ENCODE assay signal across 15 mouse cellular contexts in genomic region chrX:93294736-93295490, GRCm38 (mm10). TPM values are rescaled to one million over a fixed set of nuclear protein-coding genes. Genes with fewer than 3 reads are reported as not detected.
DNase-seq lines count a peak whose midpoint lies in the region; ATAC-seq and TF ChIP-seq lines count a peak whose summit lies in the region.
"Had no signal": no experiment of that assay in that cellular context is flagged by ENCODE, and none has a peak within 500 bp of the region (broad histone marks: within the 10 kb centered on the region; RNA-seq: fewer than 3 reads in every experiment).

No protein-coding gene starts in this region.

- no peak overlapping the region for H3K9ac ChIP-seq in midbrain, embryonic 11.5 days (ENCODE audit: low read length)
- H3K9ac ChIP-seq in midbrain, postnatal 0 days (replicated peaks; ENCODE audit: low read length, poor library complexity, severe bottlenecking) = no peak overlapping the region
- peak overlapping the region; percentile 65 for H3K9ac ChIP-seq in forebrain, embryonic 14.5 days (ENCODE audit: low read length)
- no peak overlapping the region for H3K9ac ChIP-seq in intestine, postnatal 0 days (ENCODE audit: low read depth, low read length)
- H3K9ac ChIP-seq: liver, embryonic 15.5 days; stomach, embryonic 15.5 days had no signal

- peaks cover 75% of the 10 kb centered on the region for H3K27me3 ChIP-seq in midbrain, embryonic 11.5 days (ENCODE audit: control insufficient read depth, insufficient read depth, low read length)
- H3K27me3 ChIP-seq in midbrain, postnatal 0 days (ENCODE audit: insufficient read depth, low read length) = peaks cover 30% of the 10 kb centered on the region
- H3K27me3 ChIP-seq in forebrain, embryonic 14.5 days (replicated peaks; ENCODE audit: control insufficient read depth, insufficient read depth, low read length) = no peaks in the 10 kb centered on the region
- H3K27me3 ChIP-seq in intestine, postnatal 0 days (replicated peaks; ENCODE audit: control insufficient read depth, insufficient read depth, low read length) = peaks cover 75% of the 10 kb centered on the region

- H3K4me2 ChIP-seq in midbrain, embryonic 11.5 days = no peak overlapping the region
- H3K4me2 ChIP-seq in midbrain, postnatal 0 days (ENCODE audit: low read depth, low read length, poor library complexity, severe bottlenecking) = no peak overlapping the region
- H3K4me2 ChIP-seq in forebrain, embryonic 14.5 days (ENCODE audit: low read length) = peak overlapping the region; percentile 58
- no peak overlapping the region for H3K4me2 ChIP-seq in intestine, postnatal 0 days (replicated peaks; ENCODE audit: low read depth)
- H3K4me2 ChIP-seq: liver, embryonic 15.5 days; stomach, embryonic 15.5 days had no signal

- no peak for TF ChIP-seq CTCF in midbrain, postnatal 0 days (IDR thresholded peaks at IDR 0.05)
- TF ChIP-seq CTCF in olfactory bulb, adult 2 months (IDR thresholded peaks at IDR 0.05; ENCODE audit: insufficient read depth, low read depth, low read length) = no peak
- TF ChIP-seq CTCF in intestine, postnatal 0 days (IDR thresholded peaks at IDR 0.05; ENCODE audit: low read depth) = no peak

- no peaks in the 10 kb centered on the region for H3K9me3 ChIP-seq in midbrain, embryonic 11.5 days (ENCODE audit: control insufficient read depth, low read length)
- H3K9me3 ChIP-seq in midbrain, postnatal 0 days (ENCODE audit: low read length) = no peaks in the 10 kb centered on the region
- H3K9me3 ChIP-seq in forebrain, embryonic 14.5 days (replicated peaks; ENCODE audit: control insufficient read depth, low read length) = no peaks in the 10 kb centered on the region
- no peaks in the 10 kb centered on the region for H3K9me3 ChIP-seq in intestine, postnatal 0 days (ENCODE audit: control insufficient read depth)
- H3K9me3 ChIP-seq: liver, embryonic 15.5 days; stomach, embryonic 15.5 days had no signal

- no peaks in the 10 kb centered on the region for H3K36me3 ChIP-seq in midbrain, embryonic 11.5 days (ENCODE audit: control insufficient read depth, insufficient read depth, low read length)
- H3K36me3 ChIP-seq in midbrain, postnatal 0 days (ENCODE audit: insufficient read depth, low read length) = no peaks in the 10 kb centered on the region
- peaks cover 12% of the 10 kb centered on the region; the same call in 1 of the 2 replicates for H3K36me3 ChIP-seq in forebrain, embryonic 14.5 days (ENCODE audit: control insufficient read depth, insufficient read depth, low read length)
- no peaks in the 10 kb centered on the region for H3K36me3 ChIP-seq in intestine, postnatal 0 days (ENCODE audit: control insufficient read depth, insufficient read depth)
- H3K36me3 ChIP-seq: liver, embryonic 15.5 days; stomach, embryonic 15.5 days had no signal

- whole genome bisulfite sequencing in midbrain, embryonic 11.5 days = 17% methylated on average over 19 of the region's 25 CpGs
- 19% methylated on average over 21 of the region's 25 CpGs for WGBS in midbrain, postnatal 0 days
- 28% methylated on average over 24 of the region's 25 CpGs for WGBS in forebrain, embryonic 14.5 days
- 20% methylated on average over 25 of the region's 25 CpGs for WGBS in olfactory bulb, adult 2 months
- whole genome bisulfite sequencing in intestine, postnatal 0 days = 16% methylated on average over 25 of the region's 25 CpGs

- no peak overlapping the region for H3K27ac ChIP-seq in midbrain, embryonic 11.5 days (ENCODE audit: low read depth, low read length)
- H3K27ac ChIP-seq in midbrain, postnatal 0 days (ENCODE audit: low read depth, low read length) = no peak overlapping the region
- peak overlapping the region; percentile 92 for H3K27ac ChIP-seq in forebrain, embryonic 14.5 days (ENCODE audit: low read depth, low read length)
- peak overlapping the region; percentile 87 for H3K27ac ChIP-seq in olfactory bulb, adult 2 months (ENCODE audit: insufficient read depth, low read depth, low read length)
- H3K27ac ChIP-seq in intestine, postnatal 0 days (ENCODE audit: low read depth, low read length) = no peak overlapping the region
- H3K27ac ChIP-seq: liver, embryonic 15.5 days; stomach, embryonic 15.5 days had no signal

- TF ChIP-seq POLR2A in olfactory bulb, adult 2 months (IDR thresholded peaks at IDR 0.05; ENCODE audit: insufficient read depth, low read depth, low read length) = no peak

- no peaks in the 10 kb centered on the region for H3K4me1 ChIP-seq in midbrain, embryonic 11.5 days (ENCODE audit: control insufficient read depth, insufficient read depth, low read length)
- H3K4me1 ChIP-seq in midbrain, postnatal 0 days (ENCODE audit: insufficient read depth, low read length) = no peaks in the 10 kb centered on the region
- H3K4me1 ChIP-seq in forebrain, embryonic 14.5 days (ENCODE audit: control insufficient read depth, insufficient read depth, low read length) = peaks cover 2% of the 10 kb centered on the region; the same call in 1 of the 2 replicates
- peaks cover 10% of the 10 kb centered on the region; the same call in 1 of the 2 replicates for H3K4me1 ChIP-seq in olfactory bulb, adult 2 months (ENCODE audit: control insufficient read depth, insufficient read depth, low read length)
- no peaks in the 10 kb centered on the region for H3K4me1 ChIP-seq in intestine, postnatal 0 days (replicated peaks; ENCODE audit: control insufficient read depth, insufficient read depth, low read length)
- H3K4me1 ChIP-seq: liver, embryonic 15.5 days had no signal

- DNase-seq in embryo, embryonic 10.5 days (ENCODE audit: low spot score) = peak; percentile 31
- DNase-seq in embryo, embryonic 10 days (ENCODE audit: low spot score) = no peak
- peak; percentile 92 for DNase-seq in midbrain, embryonic 11.5 days (ENCODE audit: low spot score, missing footprints)
- DNase-seq in midbrain, postnatal 0 days (ENCODE audit: low spot score) = no peak
- DNase-seq in forebrain, embryonic 14.5 days (ENCODE audit: low spot score) = no peak
- no peak for DNase-seq in adipocyte (ENCODE audit: low spot score)
- DNase-seq: adrenal gland, postnatal 14 days; cerebellum, postnatal 10 days; lung, postnatal 14 days; thymus, postnatal 14 days had no signal

- no peak overlapping the region for H3K4me3 ChIP-seq in midbrain, embryonic 11.5 days (ENCODE audit: low read depth, low read length)
- no peak overlapping the region for H3K4me3 ChIP-seq in midbrain, postnatal 0 days (ENCODE audit: low read depth, low read length)
- peak overlapping the region; percentile 53 for H3K4me3 ChIP-seq in forebrain, embryonic 14.5 days (ENCODE audit: low read depth, low read length)
- H3K4me3 ChIP-seq in olfactory bulb, adult 2 months (ENCODE audit: insufficient read depth, low read depth, low read length) = peak overlapping the region; percentile 38
- H3K4me3 ChIP-seq in intestine, postnatal 0 days (ENCODE audit: low read depth, low read length) = no peak overlapping the region
- H3K4me3 ChIP-seq: liver, embryonic 15.5 days; stomach, embryonic 15.5 days had no signal

- ATAC-seq in midbrain, embryonic 11.5 days (ENCODE audit: low FRiP score) = no peak
- no peak for ATAC-seq in midbrain, postnatal 0 days (ENCODE audit: low FRiP score)
- no peak for ATAC-seq in forebrain, embryonic 14.5 days
- no peak for ATAC-seq in intestine, postnatal 0 days

RNA-seq across cellular contexts. Expression of gene Arx, which starts 8.7 kb away (rescaled TPM):
- polyA plus RNA-seq in midbrain, embryonic 11.5 days (2014; fragmentation: Nextera tagmentation; extraction: Ambion mirVana) = 6.3 and 7.5 TPM in 2 replicates
- total RNA-seq in midbrain, postnatal 0 days (2014; rRNA removed) = 1.5 and 3.5 TPM in 2 replicates
- 1.8 and 3.7 TPM in 2 replicates for polyA plus RNA-seq in midbrain, postnatal 0 days (2015; fragmentation: Nextera tagmentation; extraction: Ambion mirVana)
- polyA plus RNA-seq in forebrain, embryonic 14.5 days (2014; fragmentation: Nextera tagmentation; extraction: Ambion mirVana) = 32.4 and 32.7 TPM in 2 replicates
- polyA plus RNA-seq in olfactory bulb, adult 2 months (2012; ENCODE audit: insufficient read depth, insufficient read length, low replicate concordance, missing spikeins) = not detected in 2 replicates
- polyA plus RNA-seq in intestine, postnatal 0 days (2015; fragmentation: Nextera tagmentation; extraction: Ambion mirVana) = 0.14 and 0.42 TPM in 2 replicates
- polyA plus RNA-seq: heart, postnatal 0 days had no signal

Comparison
In these comparisons a context has a peak if more than half of its experiments do, and no peak if none do; other contexts are left out.
1. DNase-seq: peak in embryo, embryonic 10.5 days (single experiment) and midbrain, embryonic 11.5 days (single experiment); none in embryo, embryonic 10 days (single experiment), midbrain, postnatal 0 days (single experiment), forebrain, embryonic 14.5 days (single experiment) and adipocyte (single experiment).
2. H3K27ac ChIP-seq: peak in forebrain, embryonic 14.5 days (single experiment) and olfactory bulb, adult 2 months (single experiment); none in midbrain, embryonic 11.5 days (single experiment), midbrain, postnatal 0 days (single experiment) and intestine, postnatal 0 days (single experiment).
3. H3K4me3 ChIP-seq: peak in forebrain, embryonic 14.5 days (single experiment) and olfactory bulb, adult 2 months (single experiment); none in midbrain, embryonic 11.5 days (single experiment), midbrain, postnatal 0 days (single experiment) and intestine, postnatal 0 days (single experiment).